Mouse (Mus musculus) MEL (cell line): ENCODE results near the gene Cyp39a1. TPM values are rescaled to one million over a fixed set of nuclear protein-coding genes. Genes with fewer than 3 reads are reported as not detected.

Experiments used
- DNase-seq: peaks from one replicate; pipeline ENCODE4 v3.0.0; 2011; ENCODE audit warnings: low read depth, low spot score
- H3K27ac ChIP-seq: 2 replicates; pipeline ENCODE4 v1.5.1; 2012; ENCODE audit warnings: low read depth, mild to moderate bottlenecking, control low read depth, low read length, moderate library complexity; ENCODE audit not compliant: control insufficient read depth
- H3K27me3 ChIP-seq, 2 experiments: fragments of 150-350 bp in 1 of 2; sonication (generic) in 1 of 2; 2 replicates each; pipeline ENCODE4 v1.6.1; 2012; ENCODE audit warnings: low read length in 2 of 2, mild to moderate bottlenecking in 2 of 2, improper control_type of control experiment in 1 of 2, moderate library complexity in 1 of 2; ENCODE audit not compliant: insufficient read depth in 2 of 2, control insufficient read depth in 1 of 2
- H3K36me3 ChIP-seq, 2 experiments: 2 replicates each; pipeline ENCODE4 v1.6.1; 2012 to 2014; ENCODE audit warnings: low read length in 2 of 2, improper control_type of control experiment in 1 of 2, inconsistent platforms in 1 of 2, mild to moderate bottlenecking in 1 of 2; ENCODE audit not compliant: insufficient read depth in 2 of 2, control insufficient read depth in 1 of 2
- H3K4me1 ChIP-seq, 2 experiments: fragments of 150-350 bp in 1 of 2; sonication (generic) in 1 of 2; 2 replicates each; pipeline ENCODE4 v1.6.1; 2012; ENCODE audit warnings: low read length in 2 of 2, improper control_type of control experiment in 1 of 2, mild to moderate bottlenecking in 1 of 2; ENCODE audit not compliant: insufficient read depth in 2 of 2, control insufficient read depth in 1 of 2
- H3K4me3 ChIP-seq, 2 experiments: fragments of 150-350 bp in 1 of 2; sonication (generic) in 1 of 2; 2 replicates each; pipeline ENCODE4 v1.5.1; 2012; ENCODE audit warnings: low read depth in 2 of 2, low read length in 2 of 2, mild to moderate bottlenecking in 2 of 2, moderate library complexity in 2 of 2, control low read depth in 1 of 2, improper control_type of control experiment in 1 of 2; ENCODE audit not compliant: control insufficient read depth in 1 of 2, insufficient read depth in 1 of 2
- H3K79me2 ChIP-seq: 2 replicates; pipeline ENCODE4 v1.6.1; 2012; ENCODE audit warnings: mild to moderate bottlenecking, low read length, moderate library complexity; ENCODE audit not compliant: control insufficient read depth, poor library complexity, insufficient read depth
- H3K9ac ChIP-seq: 2 replicates; pipeline ENCODE4 v1.6.1; 2012; ENCODE audit warnings: low read depth, mild to moderate bottlenecking, control low read depth, low read length, moderate library complexity; ENCODE audit not compliant: control insufficient read depth, poor library complexity, severe bottlenecking
- H3K9me3 ChIP-seq: fragments of 150-350 bp; sonication (generic); replicated peaks from 2 replicates; pipeline ENCODE4 v1.6.1; 2012; ENCODE audit warnings: mild to moderate bottlenecking, low read length, improper control_type of control experiment, moderate library complexity; ENCODE audit not compliant: insufficient read depth
- CHD1 ChIP-seq: IDR thresholded peaks from 2 replicates; pipeline ENCODE4 v1.6.1; 2012; ENCODE audit warnings: low read depth, mild to moderate bottlenecking, inconsistent platforms, low read length, improper control_type of control experiment
- CTCF ChIP-seq, 3 experiments: IDR thresholded peaks in 2 of 3; conservative IDR thresholded peaks in 1 of 3; 2 replicates each; pipeline ENCODE4 v1.5.1; 2011 to 2012; ENCODE audit warnings: low read length in 3 of 3, low read depth in 2 of 3, mild to moderate bottlenecking in 2 of 3, improper control_type of control experiment in 1 of 3, inconsistent platforms in 1 of 3, mixed read lengths in 1 of 3, moderate library complexity in 1 of 3; ENCODE audit not compliant: control insufficient read depth in 1 of 3, insufficient read depth in 1 of 3, poor library complexity in 1 of 3, severe bottlenecking in 1 of 3
- GABPA ChIP-seq: IDR thresholded peaks from 2 replicates; pipeline ENCODE4 v1.6.1; 2012; ENCODE audit warnings: low read depth, mild to moderate bottlenecking, inconsistent platforms, low read length, improper control_type of control experiment, moderate library complexity
- GATA1 ChIP-seq: IDR thresholded peaks from 2 replicates; pipeline ENCODE4 v1.6.1; 2011; ENCODE audit warnings: low read depth, low read length, improper control_type of control experiment
- HCFC1 ChIP-seq: IDR thresholded peaks from 2 replicates; pipeline ENCODE4 v1.6.1; 2012; ENCODE audit warnings: low read depth, mild to moderate bottlenecking, inconsistent platforms, low read length, improper control_type of control experiment, moderate library complexity
- JUND ChIP-seq: IDR thresholded peaks from 2 replicates; pipeline ENCODE4 v1.6.1; 2011; ENCODE audit warnings: low read depth, mild to moderate bottlenecking, improper control_type of control experiment, low read length
- KAT2A ChIP-seq: conservative IDR thresholded peaks from 2 replicates; pipeline ENCODE4 v1.6.1; 2012; ENCODE audit warnings: low read depth, low read length, improper control_type of control experiment, inconsistent platforms
- MEF2A ChIP-seq: IDR thresholded peaks from 2 replicates; pipeline ENCODE4 v1.6.1; 2014; ENCODE audit warnings: low read depth, mild to moderate bottlenecking, inconsistent platforms, low read length, improper control_type of control experiment; ENCODE audit not compliant: poor library complexity, insufficient replicate concordance, severe bottlenecking; ENCODE audit errors: extremely low read depth
- MYB ChIP-seq: IDR thresholded peaks from 2 replicates; pipeline ENCODE4 v1.6.1; 2011; ENCODE audit warnings: mild to moderate bottlenecking, low read depth, low read length, improper control_type of control experiment
- MYC ChIP-seq: IDR thresholded peaks from 2 replicates; pipeline ENCODE4 v1.6.1; 2011; ENCODE audit warnings: low read depth, mild to moderate bottlenecking, low read length, improper control_type of control experiment, moderate library complexity
- POLR2A ChIP-seq, 2 experiments: IDR thresholded peaks; 2 replicates each; pipeline ENCODE4 v1.6.1; 2011 to 2012; ENCODE audit warnings: low read length in 2 of 2, mild to moderate bottlenecking in 2 of 2, control low read depth in 1 of 2, improper control_type of control experiment in 1 of 2, low read depth in 1 of 2, moderate library complexity in 1 of 2; ENCODE audit not compliant: control insufficient read depth in 1 of 2, insufficient read depth in 1 of 2, poor library complexity in 1 of 2
- POLR2AphosphoS2 ChIP-seq: IDR thresholded peaks from 2 replicates; pipeline ENCODE4 v1.6.1; 2011; ENCODE audit warnings: low read length, improper control_type of control experiment
- POLR2AphosphoS5 ChIP-seq: IDR thresholded peaks from 2 replicates; pipeline ENCODE4 v1.6.1; 2012; ENCODE audit warnings: low read depth, borderline replicate concordance, mild to moderate bottlenecking, inconsistent platforms, low read length, moderate library complexity, mixed read lengths
- RAD21 ChIP-seq: IDR thresholded peaks from 2 replicates; pipeline ENCODE4 v1.6.1; 2011; ENCODE audit warnings: mild to moderate bottlenecking, low read depth, low read length, improper control_type of control experiment
- RCOR1 ChIP-seq: IDR thresholded peaks from 2 replicates; pipeline ENCODE4 v1.6.1; 2012; ENCODE audit warnings: low read depth, mild to moderate bottlenecking, inconsistent platforms, low read length, improper control_type of control experiment
- SIN3A ChIP-seq: IDR thresholded peaks from 2 replicates; pipeline ENCODE4 v1.6.1; 2012; ENCODE audit warnings: low read length, improper control_type of control experiment, inconsistent platforms
- SMC3 ChIP-seq: IDR thresholded peaks from 2 replicates; pipeline ENCODE4 v1.6.1; 2011; ENCODE audit warnings: low read depth, low read length, improper control_type of control experiment
- TBP ChIP-seq: IDR thresholded peaks from 2 replicates; pipeline ENCODE4 v1.8.0; 2011; ENCODE audit warnings: low read depth, low read length, improper control_type of control experiment
- TCF12 ChIP-seq: IDR thresholded peaks from 2 replicates; pipeline ENCODE4 v1.6.1; 2014; ENCODE audit warnings: low read depth, mild to moderate bottlenecking, inconsistent platforms, low read length, improper control_type of control experiment, moderate library complexity
- ZKSCAN1 ChIP-seq: IDR thresholded peaks from 2 replicates; pipeline ENCODE4 v1.6.1; 2012; ENCODE audit warnings: low read depth, mild to moderate bottlenecking, inconsistent platforms, low read length, improper control_type of control experiment, moderate library complexity
- ZMIZ1 ChIP-seq: IDR thresholded peaks from 2 replicates; pipeline ENCODE4 v1.6.1; 2012; ENCODE audit warnings: low read depth, mild to moderate bottlenecking, inconsistent platforms, low read length, improper control_type of control experiment, moderate library complexity
- ZNF384 ChIP-seq: IDR thresholded peaks from 2 replicates; pipeline ENCODE4 v1.6.1; 2012; ENCODE audit warnings: low read depth, mild to moderate bottlenecking, inconsistent platforms, low read length, improper control_type of control experiment
- polyA plus RNA-seq, 2 experiments: library from polyadenylated mRNA; stranded (reverse) in 1 of 2; unstranded in 1 of 2; fragments of >175 nt in 1 of 2; fragments of >200 nt in 1 of 2; gene quantifications; 2 replicates each; pipeline versions ENCODE4 v1.2.1 to v1.2.4; 2012; ENCODE audit warnings: low replicate concordance in 2 of 2, low read depth in 1 of 2; ENCODE audit not compliant: insufficient read length in 2 of 2, insufficient read depth in 1 of 2, missing spikeins in 1 of 2
- total RNA-seq: library from RNA; depleted of rRNA; stranded (reverse); fragments of 300-350 nt; gene quantifications from 2 replicates; pipeline ENCODE4 v1.2.3, GENCODE M21; 2012

Cyp39a1 gene
- total and polyA plus RNA-seq, 3 experiments: not detected

DNA sequence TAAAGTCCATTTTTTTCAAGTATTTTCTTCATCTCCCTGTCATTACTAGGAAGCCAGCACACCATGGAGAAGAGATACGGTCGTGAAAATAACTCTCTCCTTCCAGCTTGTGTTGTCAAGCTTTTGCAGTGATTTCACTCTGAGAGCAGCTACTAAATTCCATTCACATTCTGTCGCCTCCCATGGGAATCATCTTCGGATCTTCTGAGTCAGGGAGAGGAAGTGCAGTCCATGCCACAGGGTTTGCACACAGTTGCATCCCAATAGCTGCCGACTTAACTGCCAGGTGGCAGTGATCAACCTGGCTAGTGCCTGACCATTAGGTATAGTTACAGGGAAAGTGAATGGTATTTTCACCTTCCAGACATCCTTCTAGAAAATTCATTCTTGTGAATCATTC lies 87.5 kb downstream of the Cyp39a1 start:
- no peak for TF ChIP-seq POLR2AphosphoS5
- TF ChIP-seq POLR2AphosphoS2: no peak
- TF ChIP-seq SIN3A: no peak
- no peak for TF ChIP-seq HCFC1
- no peak for TF ChIP-seq GATA1
- no peak for TF ChIP-seq MYC
- no peak for TF ChIP-seq ZMIZ1
- TF ChIP-seq MEF2A: no peak
- no peak for TF ChIP-seq CHD1
- TF ChIP-seq POLR2A (IDR thresholded peaks at IDR 0.05; ENCODE audit: control insufficient read depth in 1 of 2, insufficient read depth in 1 of 2, low read depth in 1 of 2, low read length in 2 of 2, poor library complexity in 1 of 2): no peak
- no peak for TF ChIP-seq RCOR1
- TF ChIP-seq TBP: no peak
- TF ChIP-seq ZKSCAN1: no peak
- TF ChIP-seq, all 39 proteins: peak for 0
- Histone ChIP-seq H3K36me3 (no peaks in the 10 kb centered on the region), H3K27ac (no peak overlapping the region), H3K9ac (no peak overlapping the region), H3K27me3 (no peaks in the 10 kb centered on the region), H3K9me3 (no peaks in the 10 kb centered on the region), H3K4me3 (no peak overlapping the region), H3K79me2 (no peaks in the 10 kb centered on the region; the same call in 1 of the 2 replicates), H3K4me1 (no peaks in the 10 kb centered on the region)
- no peak for DNase-seq

DNA sequence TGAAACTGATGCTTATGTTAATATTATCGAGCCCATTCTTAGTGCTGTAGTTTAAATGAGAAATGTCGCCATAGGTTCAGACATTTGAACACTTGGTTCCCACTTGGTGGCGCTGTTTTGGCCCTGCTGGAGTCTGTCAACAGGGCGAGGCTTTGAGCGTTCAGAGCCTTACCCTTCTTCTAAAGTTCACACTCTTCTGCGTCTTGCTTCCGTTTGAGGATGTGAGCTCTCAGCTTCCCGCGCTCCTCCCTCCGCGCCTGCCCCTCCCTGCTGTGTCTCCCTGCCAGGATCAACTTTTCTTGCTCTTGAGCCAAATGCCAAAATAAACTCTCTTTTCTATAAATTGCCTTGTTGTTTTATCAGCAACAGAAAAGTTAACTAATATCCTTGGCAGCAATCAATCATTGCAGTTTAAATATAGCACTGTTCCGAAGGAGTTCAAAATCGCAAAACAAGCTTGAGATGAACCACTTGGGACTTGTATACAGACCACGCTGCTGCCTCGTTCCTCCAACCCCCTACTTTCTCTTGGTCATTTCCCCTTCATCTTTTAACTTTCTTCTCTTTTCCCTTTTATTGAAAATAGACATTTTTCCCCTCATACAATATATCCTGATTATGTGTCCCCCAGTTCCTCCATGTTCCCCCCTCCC lies 91.5 kb downstream of the Cyp39a1 start:
- no peaks in the 10 kb centered on the region for H3K36me3 ChIP-seq
- no peak overlapping the region for H3K27ac ChIP-seq
- H3K27me3 ChIP-seq: no peaks in the 10 kb centered on the region
- DNase-seq: no peak
- no peaks in the 10 kb centered on the region for H3K9me3 ChIP-seq
- no peak overlapping the region for H3K4me3 ChIP-seq
- no peaks in the 10 kb centered on the region for H3K79me2 ChIP-seq
- no peak for TF ChIP-seq HCFC1
- TF ChIP-seq SMC3: no peak
- no peak for TF ChIP-seq CTCF (IDR thresholded peaks at IDR 0.05 in 2 of 3, conservative IDR thresholded peaks at IDR 0.05 in 1 of 3; ENCODE audit: control insufficient read depth in 1 of 3, insufficient read depth in 1 of 3, low read depth in 2 of 3, low read length in 3 of 3, poor library complexity in 1 of 3, severe bottlenecking in 1 of 3)
- TF ChIP-seq KAT2A: no peak
- TF ChIP-seq GATA1: no peak
- TF ChIP-seq TCF12: no peak
- no peak for TF ChIP-seq RCOR1
- TF ChIP-seq MYB: no peak
- no peak for TF ChIP-seq RAD21
- no peak for TF ChIP-seq GABPA
- no peak for TF ChIP-seq ZNF384
- TF ChIP-seq JUND: no peak
- H3K4me1 ChIP-seq: no peaks in the 10 kb centered on the region
- H3K9ac ChIP-seq: no peak overlapping the region
